Mouse (Mus musculus) adrenal gland, adult 18-20 months (tissue): ENCODE results near the gene 1700037H04Rik. TPM values are rescaled to one million over a fixed set of nuclear protein-coding genes. Genes with fewer than 3 reads are reported as not detected.
"Not testable (repeated sequence)": the region's sequence is repeated elsewhere in the genome, so short reads cannot be mapped to it uniquely, and the experiment has no call there.

ENCODE experiments used
- DNase-seq, 2 experiments: peaks; one replicate each; pipeline ENCODE4 v3.0.0; 2021 to 2022; ENCODE audit warnings: low spot score in 2 of 2
- total RNA-seq, 2 experiments: library from RNA; stranded (reverse); gene quantifications; 1 replicate in 1 of 2; 2 replicates in 1 of 2; pipeline ENCODE4 v1.2.3; 2021

The 1700037H04Rik gene
- total RNA-seq, 2 experiments from 2014 or later = 103 to 273 TPM

GRCm38 (mm10) chr2:131130849-131131248 lies 29.0 kb downstream of the 1700037H04Rik start:
- DNase-seq = no peak

DNA sequence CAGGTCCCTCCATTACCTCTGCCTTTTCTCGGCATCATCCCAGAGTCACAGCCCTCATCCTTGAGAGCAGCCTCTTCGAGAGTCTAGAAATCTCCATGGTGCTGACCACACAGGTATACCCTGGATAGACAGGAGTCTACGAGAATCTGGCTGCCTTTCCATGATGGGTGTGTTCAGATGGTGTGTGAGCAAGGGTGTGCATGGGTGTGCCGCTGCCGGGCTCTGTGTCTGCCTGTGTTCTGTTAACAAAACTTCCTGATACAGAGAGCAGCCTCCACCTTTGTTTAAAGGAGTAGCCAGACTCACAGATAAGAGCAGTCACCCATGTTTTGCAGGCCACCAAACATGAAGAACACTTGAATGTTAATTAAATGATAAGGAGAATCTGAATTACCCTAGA lies 30.0 kb downstream of the 1700037H04Rik start:
- no peak for DNase-seq

DNA sequence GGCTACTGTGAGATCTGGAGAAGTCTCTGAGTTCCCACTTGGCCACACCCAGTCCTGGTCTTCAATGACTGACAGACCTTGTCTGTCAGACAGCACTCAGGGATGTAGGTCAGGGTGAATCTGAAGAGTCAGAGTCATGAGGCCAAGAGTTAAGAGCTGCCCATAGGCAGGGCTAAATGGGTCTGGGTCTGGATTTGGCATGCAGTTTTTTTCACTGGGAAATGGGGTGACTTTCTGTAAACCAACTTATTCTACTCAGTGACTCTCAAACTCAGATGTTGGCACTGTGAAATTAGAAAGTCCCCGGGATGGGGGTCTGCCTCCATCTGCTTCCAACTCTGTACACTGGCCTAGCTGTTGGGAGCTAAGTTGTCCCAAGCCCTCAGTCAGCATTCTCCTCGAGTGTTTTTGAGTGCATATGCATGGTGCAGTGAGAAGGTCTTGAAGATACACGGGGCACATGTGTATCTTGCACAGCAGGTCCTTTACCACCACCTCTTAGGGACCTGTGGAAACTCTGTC lies 31.2 kb downstream of the 1700037H04Rik start:
- DNase-seq = no peak

GRCm38 (mm10) chr2:131128211-131128610 lies 31.7 kb downstream of the 1700037H04Rik start:
- no peak for DNase-seq

DNA sequence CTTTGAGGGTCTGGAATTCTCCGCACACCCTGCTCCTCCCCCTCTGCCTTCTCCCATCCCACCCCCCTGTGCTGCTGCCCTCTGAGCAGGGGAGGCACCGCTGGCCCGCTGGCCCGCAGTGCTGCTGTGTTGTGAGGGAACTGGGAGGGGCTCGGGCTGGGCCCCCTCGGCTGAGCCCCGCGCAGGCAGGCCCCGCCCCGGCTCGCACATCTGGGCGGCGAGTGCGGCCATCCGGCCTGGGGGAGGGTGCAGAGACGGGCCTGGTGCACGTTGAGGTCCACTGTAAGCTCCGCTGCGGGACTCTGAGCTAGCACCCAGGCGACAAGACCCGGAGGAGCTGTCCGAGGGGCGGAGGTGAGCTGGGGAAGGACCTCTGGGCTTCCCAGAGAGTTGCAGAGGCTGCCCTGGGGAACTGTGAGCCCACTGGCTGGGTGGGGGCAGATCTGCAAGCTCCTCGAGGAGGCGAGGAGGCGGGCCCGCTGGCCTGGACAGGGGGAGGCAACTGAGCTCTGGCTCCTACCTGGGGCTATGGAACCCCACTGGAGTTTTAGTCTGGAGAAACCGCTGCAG lies 32.6 kb downstream of the 1700037H04Rik start, which contains the start of gene Hspa12b:
Hspa12b (plus strand) TSS at position 120 of the 570 bp plus-strand sequence.
- DNase-seq = peak; percentile 42 to 58

DNA sequence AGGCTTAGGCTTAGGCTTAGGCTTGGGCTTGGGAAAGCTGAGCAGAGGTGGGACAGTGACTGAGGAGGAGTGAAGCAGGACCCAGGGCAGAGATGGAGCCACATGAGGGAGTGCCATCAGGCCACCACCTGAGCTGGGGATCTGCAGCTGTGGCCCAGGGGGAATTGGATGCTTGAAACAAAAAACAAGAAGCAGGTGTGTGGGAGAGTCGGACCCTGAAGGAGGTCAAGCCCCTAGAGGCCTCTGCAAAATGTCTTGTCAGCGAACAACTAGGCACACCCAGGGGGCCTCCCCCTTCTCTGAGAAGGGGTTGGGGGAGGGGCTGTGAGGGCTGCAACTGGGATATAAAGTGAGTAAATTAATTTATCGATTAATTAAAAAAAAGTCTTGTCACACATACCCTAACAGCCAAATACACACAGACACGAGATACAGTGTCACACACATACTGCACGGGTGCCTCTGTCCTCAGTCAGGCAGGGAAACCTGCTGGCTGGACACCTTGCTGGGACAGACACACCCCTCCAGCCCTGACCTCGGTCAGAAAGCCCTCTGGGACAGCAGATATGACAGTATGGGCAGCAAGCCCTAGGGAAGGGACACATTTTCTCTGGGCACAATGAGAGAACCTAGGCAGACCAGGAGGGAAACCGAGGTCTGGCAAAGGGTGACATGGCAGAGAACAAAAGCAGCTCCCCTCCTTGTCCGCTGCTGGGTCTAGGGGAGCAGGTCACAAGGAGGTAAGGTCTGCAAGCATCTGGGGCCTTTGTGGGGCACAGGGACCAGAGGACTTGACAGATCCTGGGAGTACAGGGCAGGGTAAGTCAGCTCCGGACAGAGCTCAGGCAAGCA lies 33.7 kb downstream of the 1700037H04Rik start:
- DNase-seq = no peak

- DNase-seq = no peak
Observed at GRCm38 (mm10) chr2:131125157-131125963, 34.5 kb downstream of the 1700037H04Rik start.

GRCm38 (mm10) chr2:131124166-131124565 lies 35.7 kb downstream of the 1700037H04Rik start:
- no peak for DNase-seq

DNA sequence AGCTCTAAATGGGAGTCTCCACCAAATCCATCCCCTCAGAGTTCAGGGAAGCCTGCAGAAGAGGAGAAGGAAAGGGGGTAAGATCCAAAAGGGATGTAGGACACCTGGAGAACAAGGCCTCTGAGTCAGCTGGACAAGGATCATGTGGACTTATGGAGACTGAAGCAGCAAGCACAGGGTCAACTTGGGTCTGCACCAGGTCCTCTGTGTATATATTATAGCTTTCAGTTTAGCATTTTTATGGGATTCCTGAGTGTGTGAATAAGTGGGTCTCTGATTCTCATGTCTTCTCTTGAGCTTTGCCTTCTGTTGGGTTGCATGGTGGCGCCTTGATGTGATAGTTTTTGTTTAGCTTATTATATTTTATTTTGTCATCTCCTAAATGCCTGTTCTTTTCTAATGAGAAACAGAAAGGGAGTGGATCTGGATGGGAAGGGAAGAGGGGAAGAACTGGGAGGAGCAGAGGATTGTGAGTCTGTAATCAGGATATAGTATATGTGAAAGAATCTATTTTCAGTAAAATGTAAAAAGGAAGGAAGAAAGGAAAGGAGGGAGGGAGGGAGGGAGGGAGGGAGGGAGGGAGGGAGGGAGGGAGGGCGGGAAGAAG lies 40.8 kb downstream of the 1700037H04Rik start:
- no peak for DNase-seq

DNA sequence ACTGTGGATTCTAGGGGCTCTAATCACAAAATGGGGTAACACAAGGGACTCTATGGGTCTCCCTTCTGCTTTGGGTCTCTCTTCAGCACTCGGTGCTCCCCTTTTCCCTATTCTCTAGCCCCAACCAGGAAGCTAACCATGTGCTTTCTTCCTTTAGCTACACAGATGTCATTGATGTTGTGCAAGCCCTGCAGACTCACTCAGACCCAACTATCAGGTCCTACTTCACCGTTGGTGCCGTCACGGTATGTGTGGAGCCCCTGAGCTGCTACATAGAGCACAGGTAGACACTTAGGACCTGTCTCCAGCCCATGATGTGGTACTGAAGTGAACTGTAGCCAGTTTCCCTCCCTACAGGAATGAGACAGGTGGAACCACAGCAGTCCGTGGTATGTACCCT lies 53.9 kb downstream of the 1700037H04Rik start:
- DNase-seq = peak in 1 of 2 experiments; percentile 0

DNA sequence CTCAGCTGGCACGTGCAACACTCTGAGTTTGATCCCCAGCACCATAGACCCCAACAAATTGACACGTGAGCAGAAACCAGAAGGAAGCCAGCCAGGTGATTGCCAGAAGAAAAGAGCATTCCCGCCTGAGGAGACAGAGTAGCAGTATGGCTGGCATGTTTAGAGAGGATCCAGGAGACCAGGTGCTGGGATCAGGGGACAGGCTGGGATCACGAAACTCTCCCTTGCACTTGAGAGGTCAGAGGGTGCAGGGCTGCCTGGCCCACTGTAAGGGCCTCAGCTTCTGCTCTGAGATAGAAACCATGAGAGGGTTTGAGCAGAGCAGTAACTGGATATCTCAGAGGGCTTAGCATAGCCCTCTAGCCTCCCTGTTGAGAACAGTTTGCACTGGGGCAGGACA lies 54.8 kb downstream of the 1700037H04Rik start:
- DNase-seq = not testable (repeated sequence)

- no peak for DNase-seq
Observed at GRCm38 (mm10) chr2:131104021-131104420, 55.9 kb downstream of the 1700037H04Rik start.

DNA sequence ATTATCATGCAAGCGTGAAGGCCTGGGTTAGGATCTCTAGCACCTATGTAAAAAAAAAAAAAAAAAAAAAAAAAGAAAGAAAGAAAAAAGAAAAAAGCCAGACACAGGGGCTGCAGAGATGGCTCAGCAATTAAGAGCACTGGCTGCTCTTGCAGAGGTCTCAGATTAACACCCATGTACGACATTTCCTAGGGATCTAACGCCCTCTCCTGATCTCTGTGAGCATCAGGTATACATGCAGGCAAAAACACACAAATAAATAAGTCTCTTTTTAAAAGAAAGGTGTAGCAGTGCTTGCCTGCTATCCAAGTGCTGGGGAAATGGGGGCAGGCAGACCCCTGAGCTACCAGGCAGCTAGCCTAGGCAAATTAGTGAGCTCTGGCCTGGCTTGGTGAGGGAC lies 58.4 kb downstream of the 1700037H04Rik start:
- DNase-seq = no peak

DNA sequence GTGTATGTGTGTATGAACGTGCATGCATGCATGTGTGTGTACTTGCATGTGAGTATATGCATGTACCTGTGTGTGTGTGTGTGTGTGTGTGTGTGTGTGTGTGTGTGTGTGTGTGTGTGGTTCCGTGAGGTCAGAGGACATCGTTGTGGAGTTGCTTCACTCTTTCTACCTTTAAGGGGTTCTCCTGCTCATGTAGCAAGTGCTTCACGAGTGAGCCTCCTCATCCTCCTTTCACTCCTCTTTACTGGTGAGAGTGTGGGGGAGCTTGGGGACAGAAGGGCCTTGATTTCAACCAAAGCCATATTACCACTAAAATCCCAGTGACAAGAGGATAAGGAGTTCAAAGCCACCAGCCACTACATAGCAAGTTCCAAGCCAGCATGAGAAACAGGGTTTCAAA lies 62.8 kb downstream of the 1700037H04Rik start:
- no peak for DNase-seq

Other genes with a start within 250 kb of the 1700037H04Rik start
- gene Gfra4, start 117.0 kb downstream of the 1700037H04Rik start, total RNA-seq = 1 to 10 TPM; 4.8 to 6.0 TPM
- 1 to 10 TPM; 2.2 to 4.8 TPM for gene Adam33, start 96.3 kb downstream of the 1700037H04Rik start, total RNA-seq
- gene Siglec1, start 73.3 kb downstream of the 1700037H04Rik start, total RNA-seq = 1 to 10 TPM; 5.3 to 5.8 TPM
- 10 to 100 TPM in 1 of 2 experiments, 1 to 10 TPM in 1; 8.4 to 11.1 TPM for gene Hspa12b, start 32.8 kb downstream of the 1700037H04Rik start, total RNA-seq
- not detected for gene Gm11037, start 26.6 kb downstream of the 1700037H04Rik start, total RNA-seq
- gene Cenpb, start 20.0 kb upstream of the 1700037H04Rik start, total RNA-seq = 10 to 100 TPM; 51.3 to 63.4 TPM
- gene Cdc25b, start 26.9 kb upstream of the 1700037H04Rik start, total RNA-seq = 1 to 10 TPM; 4.2 to 5.2 TPM
- gene Spef1, start 27.2 kb upstream of the 1700037H04Rik start, total RNA-seq = 1 to 10 TPM; 4.5 to 5.6 TPM
- gene Ap5s1, start 47.0 kb upstream of the 1700037H04Rik start, total RNA-seq = 10 to 100 TPM; 14.9 to 16.3 TPM
- 10 to 100 TPM; 42.6 to 56.7 TPM for gene Mavs, start 74.0 kb upstream of the 1700037H04Rik start, total RNA-seq
- 10 to 100 TPM; 44.6 to 57.6 TPM for gene Pank2, start 102.4 kb upstream of the 1700037H04Rik start, total RNA-seq
- gene Rnf24, start 192.8 kb upstream of the 1700037H04Rik start, total RNA-seq = 10 to 100 TPM in 1 of 2 experiments, 1 to 10 TPM in 1; 9.2 to 15.1 TPM